Mouse (Mus musculus): ENCODE measurements around the gene Tmx2. TPM values are rescaled to one million over a fixed set of nuclear protein-coding genes. Genes with fewer than 3 reads are reported as not detected.

Tmx2 gene
- polyA plus RNA-seq, 1 experiment from 2014 or later, result 216 TPM

DNA sequence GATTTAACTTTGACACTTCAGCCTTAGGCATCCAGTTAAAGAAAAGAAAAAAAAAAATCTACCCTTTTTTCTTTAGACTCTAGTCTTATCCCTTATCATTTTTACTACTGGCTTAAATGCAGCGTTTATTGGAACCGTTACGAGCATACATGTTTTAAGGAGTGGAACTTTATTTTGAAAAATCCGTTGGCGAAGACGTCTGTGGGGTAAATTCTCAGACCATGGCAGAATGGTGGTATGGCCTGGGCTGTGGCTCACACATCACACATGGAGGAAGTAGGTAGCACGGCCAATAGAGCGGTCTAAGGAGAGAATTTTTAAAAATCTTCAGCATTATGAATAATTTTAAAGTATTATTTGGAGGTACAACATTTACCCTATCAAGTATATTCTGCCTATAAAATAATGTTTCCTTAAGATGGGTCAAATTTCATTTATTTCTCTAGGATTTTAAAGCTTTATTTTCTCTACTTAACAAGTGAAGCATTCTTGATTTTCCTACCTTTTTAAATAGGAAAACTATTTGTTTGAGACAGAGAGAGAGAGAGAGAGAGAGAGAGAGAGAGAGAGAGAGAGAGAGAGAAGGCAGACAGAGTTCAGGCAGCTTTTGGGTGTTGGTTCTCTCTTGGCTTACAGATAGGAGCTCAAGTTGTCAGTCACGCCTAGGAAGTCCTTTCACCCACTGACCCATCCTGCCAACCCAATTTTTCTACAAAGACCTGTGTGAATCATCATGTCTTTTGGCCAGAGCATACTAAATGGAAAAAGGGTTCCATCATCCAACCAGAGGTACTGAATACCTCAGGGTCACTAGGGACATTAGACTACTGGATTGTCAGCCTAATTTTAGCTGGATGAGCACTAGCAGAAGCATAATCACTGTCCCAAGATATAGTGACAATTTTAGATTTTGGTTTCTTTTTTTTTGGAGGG, 37.7 kb upstream of the Tmx2 start:
- 33% methylated on average over 9 of the region's 9 CpGs for WGBS
- Histone ChIP-seq H3K27me3 (ENCODE audit: insufficient read depth, low read length) (no peaks in the 10 kb centered on the region), H3K4me3 (ENCODE audit: low read length) (peak overlapping the region; percentile 97), H3K9me3 (ENCODE audit: low read length) (no peaks in the 10 kb centered on the region), H3K4me1 (ENCODE audit: insufficient read depth, low read length) (peaks cover 10% of the 10 kb centered on the region), H3K4me2 (replicated peaks; ENCODE audit: low read depth, low read length) (peak overlapping the region; percentile 83), H3K36me3 (ENCODE audit: insufficient read depth, low read length) (0 out of 2 replicates have a peak, but pooled peaks cover 5% of the 10 kb centered on the region), H3K9ac (replicated peaks; ENCODE audit: low read length) (peak overlapping the region; percentile 96), H3K27ac (ENCODE audit: low read length) (peak overlapping the region; percentile 97)
- no peak for ATAC-seq (ENCODE audit: low FRiP score, low TSS enrichment)

DNA sequence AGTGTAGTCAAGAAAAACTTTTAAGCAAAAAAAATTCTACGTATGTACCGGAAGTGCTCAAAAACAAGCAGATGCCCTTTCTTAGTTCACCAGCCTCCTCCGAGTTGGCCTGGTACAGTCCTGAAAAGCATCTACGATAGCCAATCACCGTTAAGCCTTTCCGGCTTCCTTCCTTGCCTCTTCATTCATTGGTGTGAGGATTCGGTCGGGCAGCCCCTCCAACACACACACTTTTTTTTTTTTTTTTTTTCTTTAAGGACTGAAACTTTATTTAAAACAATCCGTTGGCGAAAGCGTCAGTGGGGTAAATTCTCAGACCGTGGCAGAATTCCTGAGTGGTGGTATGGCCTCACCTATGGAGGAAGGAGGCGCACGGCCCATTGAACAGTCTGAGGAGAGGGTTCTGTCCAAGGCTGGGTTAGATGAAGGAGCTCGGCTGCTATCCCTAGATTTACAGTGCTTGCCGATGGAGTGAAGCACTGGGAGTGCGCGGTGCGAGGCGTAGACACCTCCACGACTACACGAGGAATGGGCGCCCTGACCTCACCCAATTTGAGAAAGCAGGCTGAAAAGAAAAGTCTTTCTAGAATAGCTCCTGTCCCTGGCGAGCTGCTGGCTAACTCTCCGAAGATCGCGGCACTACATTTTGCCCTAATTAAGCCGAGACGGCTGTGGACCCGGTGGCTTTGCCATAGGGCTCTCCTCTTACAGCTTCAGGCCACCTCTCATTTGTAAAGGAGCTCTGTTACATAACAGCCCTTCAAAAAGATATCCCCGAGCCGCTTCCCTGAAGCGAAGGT, 36.8 kb upstream of the Tmx2 start:
- Histone ChIP-seq H3K36me3 (ENCODE audit: insufficient read depth, low read length) (peaks cover under 1% of the 10 kb centered on the region; the same call in 1 of the 2 replicates), H3K4me2 (replicated peaks; ENCODE audit: low read depth, low read length) (peak overlapping the region; percentile 83), H3K27ac (ENCODE audit: low read length) (peak overlapping the region; percentile 97), H3K9me3 (ENCODE audit: low read length) (no peaks in the 10 kb centered on the region), H3K27me3 (ENCODE audit: insufficient read depth, low read length) (no peaks in the 10 kb centered on the region), H3K9ac (replicated peaks; ENCODE audit: low read length) (peak overlapping the region; percentile 96), H3K4me3 (ENCODE audit: low read length) (peak overlapping the region; percentile 97), H3K4me1 (ENCODE audit: insufficient read depth, low read length) (peaks cover 10% of the 10 kb centered on the region)
- ATAC-seq (ENCODE audit: low FRiP score, low TSS enrichment), result peak; percentile 96
- under 1% methylated on average over 33 of the region's 33 CpGs for WGBS

DNA sequence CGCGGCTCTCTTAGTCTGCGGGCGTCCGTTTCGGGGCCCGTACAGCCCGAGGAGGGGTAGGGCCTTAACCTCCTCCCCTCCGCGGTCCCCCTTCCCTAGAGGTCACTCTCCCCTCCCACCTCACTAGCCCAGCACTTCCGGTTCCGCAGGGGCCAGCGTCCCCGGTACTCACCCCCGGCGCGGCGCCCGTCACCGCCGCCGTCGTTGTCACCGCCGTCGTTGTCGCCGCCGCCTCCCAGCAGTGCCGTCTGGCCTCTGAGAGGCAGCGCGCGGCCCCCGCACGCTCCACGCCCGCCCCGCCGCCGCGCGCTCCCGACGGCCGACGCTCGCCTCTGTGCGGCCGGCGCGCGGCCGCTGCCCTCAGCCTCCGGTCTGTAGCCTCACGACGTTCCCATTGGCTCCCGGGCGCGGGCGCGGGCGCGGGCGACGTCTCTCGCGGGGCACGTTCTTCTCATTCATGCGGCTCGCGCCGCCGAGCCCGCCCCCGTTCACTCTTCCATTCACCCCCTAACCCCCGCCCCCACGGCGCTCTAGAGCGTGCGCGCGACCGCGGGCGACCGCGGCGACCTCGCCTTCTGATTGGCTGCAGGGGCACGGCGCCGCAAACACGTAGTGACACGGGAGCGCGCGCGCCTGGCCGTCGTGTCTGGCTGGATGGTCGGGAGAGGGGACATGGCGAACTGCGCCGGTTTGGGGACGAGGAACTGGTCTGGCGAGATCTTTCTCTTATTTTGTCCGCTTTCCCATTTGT, 36.0 kb upstream of the Tmx2 start, which contains the start of gene Zdhhc5:
Zdhhc5 (minus strand) TSS at position 370 of the 751 bp plus-strand sequence.
- peak within 1 kb of the TSS; percentile 97 for H3K4me3 ChIP-seq (ENCODE audit: low read length)
- no peaks in the 10 kb centered on the region for H3K27me3 ChIP-seq (ENCODE audit: insufficient read depth, low read length)
- H3K9me3 ChIP-seq (ENCODE audit: low read length), result no peaks in the 10 kb centered on the region
- H3K4me1 ChIP-seq (ENCODE audit: insufficient read depth, low read length), result peaks cover 10% of the 10 kb centered on the region
- H3K4me2 ChIP-seq (replicated peaks; ENCODE audit: low read depth, low read length), result peak within 1 kb of the TSS; percentile 83
- ATAC-seq (ENCODE audit: low FRiP score, low TSS enrichment), result peak; percentile 97
- peak within 1 kb of the TSS; percentile 97 for H3K27ac ChIP-seq (ENCODE audit: low read length)
- H3K36me3 ChIP-seq (ENCODE audit: insufficient read depth, low read length), result peaks cover 8% of the 10 kb centered on the region; the same call in 1 of the 2 replicates
- peak within 1 kb of the TSS; percentile 96 for H3K9ac ChIP-seq (replicated peaks; ENCODE audit: low read length)
- under 1% methylated on average over 73 of the region's 107 CpGs for WGBS

DNA sequence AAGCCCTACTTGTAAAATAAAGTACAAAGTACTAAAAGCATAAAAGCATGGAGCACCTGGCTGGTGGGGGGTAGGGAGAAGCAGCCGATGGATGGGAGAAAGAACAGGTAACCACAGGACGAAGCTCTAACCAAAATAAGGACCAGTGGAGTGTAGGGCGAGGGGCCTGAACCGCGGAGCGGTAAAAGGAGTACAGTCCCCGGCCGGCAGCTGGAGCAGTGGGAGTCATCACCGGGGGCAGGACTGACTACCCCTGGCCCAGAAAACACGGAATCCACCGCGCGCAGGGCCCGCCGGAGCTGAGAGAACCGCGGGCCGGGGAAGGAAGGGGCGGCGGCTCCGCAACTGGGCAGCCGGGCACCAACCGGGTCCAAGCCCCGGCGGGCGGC, 35.5 kb upstream of the Tmx2 start:
- H3K27ac ChIP-seq (ENCODE audit: low read length), result peak overlapping the region; percentile 97
- peak overlapping the region; percentile 96 for H3K9ac ChIP-seq (replicated peaks; ENCODE audit: low read length)
- no peaks in the 10 kb centered on the region for H3K27me3 ChIP-seq (ENCODE audit: insufficient read depth, low read length)
- ATAC-seq (ENCODE audit: low FRiP score, low TSS enrichment), result peak; percentile 28
- H3K4me2 ChIP-seq (replicated peaks; ENCODE audit: low read depth, low read length), result peak overlapping the region; percentile 63
- peaks cover 12% of the 10 kb centered on the region; the same call in 1 of the 2 replicates for H3K36me3 ChIP-seq (ENCODE audit: insufficient read depth, low read length)
- H3K4me3 ChIP-seq (ENCODE audit: low read length), result peak overlapping the region; percentile 97
- peaks cover 10% of the 10 kb centered on the region for H3K4me1 ChIP-seq (ENCODE audit: insufficient read depth, low read length)
- no peaks in the 10 kb centered on the region for H3K9me3 ChIP-seq (ENCODE audit: low read length)
- WGBS, result under 1% methylated on average over 22 of the region's 26 CpGs

DNA sequence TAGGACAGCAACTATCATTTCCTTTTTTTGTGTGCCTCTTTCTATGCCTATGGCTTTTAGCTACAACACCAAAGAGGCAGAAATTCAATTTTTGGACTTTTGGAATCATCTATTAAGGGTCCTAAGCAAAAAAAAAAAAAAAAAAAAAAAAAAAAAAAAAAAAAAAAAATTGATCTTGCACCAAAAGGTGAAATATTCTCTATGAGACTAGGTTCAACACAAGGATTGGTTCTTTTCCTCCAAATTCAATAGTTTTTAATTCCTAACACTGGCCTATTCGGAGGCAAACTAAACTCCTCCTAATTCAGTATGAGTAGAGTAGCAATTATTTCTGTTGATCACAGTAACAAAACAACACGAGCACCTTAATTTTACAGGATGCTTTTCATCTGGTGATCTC, 33.0 kb upstream of the Tmx2 start:
- 81% methylated on average over 2 of the region's 2 CpGs for WGBS
- peaks cover 18% of the 10 kb centered on the region; the same call in 1 of the 2 replicates for H3K36me3 ChIP-seq (ENCODE audit: insufficient read depth, low read length)
- H3K4me3 ChIP-seq (ENCODE audit: low read length), result no peak overlapping the region
- H3K27me3 ChIP-seq (ENCODE audit: insufficient read depth, low read length), result no peaks in the 10 kb centered on the region
- H3K27ac ChIP-seq (ENCODE audit: low read length), result no peak overlapping the region
- H3K4me1 ChIP-seq (ENCODE audit: insufficient read depth, low read length), result peaks cover 22% of the 10 kb centered on the region
- no peak overlapping the region for H3K4me2 ChIP-seq (replicated peaks; ENCODE audit: low read depth, low read length)
- H3K9ac ChIP-seq (replicated peaks; ENCODE audit: low read length), result no peak overlapping the region
- ATAC-seq (ENCODE audit: low FRiP score, low TSS enrichment), result no peak
- H3K9me3 ChIP-seq (ENCODE audit: low read length), result no peaks in the 10 kb centered on the region

DNA sequence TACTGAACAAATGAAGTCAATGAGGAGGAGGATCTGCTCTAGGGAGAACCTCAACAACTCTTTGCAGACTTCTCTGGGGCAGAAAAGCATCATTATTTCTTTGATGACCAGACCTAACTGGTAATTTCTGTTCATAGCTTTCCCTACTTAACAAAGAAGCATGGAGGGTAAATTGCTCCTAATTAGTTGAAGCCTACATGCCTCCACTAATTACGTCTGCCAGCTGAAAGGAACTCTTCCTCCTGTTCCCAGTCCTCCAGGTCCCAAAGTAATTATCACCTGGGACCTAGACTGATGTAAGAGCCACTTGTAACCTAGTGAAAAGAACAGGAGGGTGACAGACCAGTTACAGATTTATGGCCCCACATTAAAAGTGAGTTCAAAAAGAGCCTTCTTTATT, 28.6 kb upstream of the Tmx2 start:
- 59% methylated on average over 1 of the region's 1 CpGs for WGBS

DNA sequence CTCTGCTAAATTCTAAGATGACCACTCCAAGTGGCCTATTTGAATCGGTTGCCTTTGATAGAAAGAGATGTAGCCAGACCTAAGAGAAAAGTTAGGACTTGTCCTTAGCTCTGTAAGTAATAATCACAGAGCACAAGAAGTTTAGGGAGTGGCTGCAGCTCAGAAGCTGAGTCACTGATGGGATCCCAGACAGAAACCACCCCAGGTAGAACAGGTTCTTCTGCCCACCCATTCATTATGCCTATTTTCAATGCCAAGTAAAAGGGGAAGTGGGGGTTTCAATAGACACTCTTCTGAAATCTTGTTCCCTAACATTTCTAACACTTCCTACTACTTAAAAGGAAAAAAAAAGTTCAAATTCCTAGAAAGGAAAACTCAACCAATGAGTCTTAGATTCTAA, 26.4 kb upstream of the Tmx2 start:
- no peak overlapping the region for H3K4me2 ChIP-seq (replicated peaks; ENCODE audit: low read depth, low read length)
- no peak for ATAC-seq (ENCODE audit: low FRiP score, low TSS enrichment)
- 82% methylated on average over 1 of the region's 1 CpGs for WGBS
- no peaks in the 10 kb centered on the region for H3K9me3 ChIP-seq (ENCODE audit: low read length)
- no peak overlapping the region for H3K9ac ChIP-seq (replicated peaks; ENCODE audit: low read length)
- H3K4me3 ChIP-seq (ENCODE audit: low read length), result no peak overlapping the region
- H3K27me3 ChIP-seq (ENCODE audit: insufficient read depth, low read length), result no peaks in the 10 kb centered on the region
- peaks cover 26% of the 10 kb centered on the region; the same call in 1 of the 2 replicates for H3K36me3 ChIP-seq (ENCODE audit: insufficient read depth, low read length)
- peaks cover 18% of the 10 kb centered on the region for H3K4me1 ChIP-seq (ENCODE audit: insufficient read depth, low read length)
- no peak overlapping the region for H3K27ac ChIP-seq (ENCODE audit: low read length)

More for the DNA sequence above, 28.6 kb upstream of the Tmx2 start:
- Histone ChIP-seq H3K4me3 (ENCODE audit: low read length) (no peak overlapping the region), H3K27ac (ENCODE audit: low read length) (no peak overlapping the region), H3K4me2 (replicated peaks; ENCODE audit: low read depth, low read length) (no peak overlapping the region), H3K9ac (replicated peaks; ENCODE audit: low read length) (no peak overlapping the region), H3K36me3 (ENCODE audit: insufficient read depth, low read length) (peaks cover 24% of the 10 kb centered on the region; the same call in 1 of the 2 replicates), H3K27me3 (ENCODE audit: insufficient read depth, low read length) (no peaks in the 10 kb centered on the region), H3K4me1 (ENCODE audit: insufficient read depth, low read length) (peaks cover 18% of the 10 kb centered on the region), H3K9me3 (ENCODE audit: low read length) (no peaks in the 10 kb centered on the region)
- ATAC-seq (ENCODE audit: low FRiP score, low TSS enrichment), result no peak

DNA sequence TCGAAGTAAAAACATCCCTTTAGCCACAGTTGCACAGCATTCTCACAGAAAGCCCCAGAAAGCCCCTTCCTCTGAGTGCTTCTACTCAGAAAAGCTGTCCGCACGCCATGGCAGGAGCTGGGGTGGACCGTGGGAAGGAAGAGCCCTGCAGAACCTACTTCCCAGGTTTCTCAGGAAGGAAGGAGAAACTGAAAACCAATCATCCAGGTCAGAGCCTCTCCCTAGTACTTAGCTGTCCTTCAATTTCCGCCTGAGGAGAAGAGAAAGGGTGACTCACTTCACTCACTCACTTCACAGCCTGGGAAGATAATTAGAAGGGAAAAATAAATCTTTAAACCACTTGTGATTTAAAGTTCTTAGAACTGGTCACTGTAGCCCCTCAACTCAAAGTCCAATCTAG, 25.4 kb upstream of the Tmx2 start:
- peaks cover 18% of the 10 kb centered on the region for H3K4me1 ChIP-seq (ENCODE audit: insufficient read depth, low read length)
- ATAC-seq (ENCODE audit: low FRiP score, low TSS enrichment), result 0 out of 2 replicates have a peak, but pooled peaks have one; percentile 69
- no peak overlapping the region for H3K4me3 ChIP-seq (ENCODE audit: low read length)
- H3K4me2 ChIP-seq (replicated peaks; ENCODE audit: low read depth, low read length), result no peak overlapping the region
- 51% methylated on average over 5 of the region's 5 CpGs for WGBS
- H3K27me3 ChIP-seq (ENCODE audit: insufficient read depth, low read length), result no peaks in the 10 kb centered on the region
- H3K9ac ChIP-seq (replicated peaks; ENCODE audit: low read length), result no peak overlapping the region
- no peaks in the 10 kb centered on the region for H3K9me3 ChIP-seq (ENCODE audit: low read length)
- peak overlapping the region; percentile 40; the same call in 1 of the 2 replicates for H3K27ac ChIP-seq (ENCODE audit: low read length)
- peaks cover 22% of the 10 kb centered on the region; the same call in 1 of the 2 replicates for H3K36me3 ChIP-seq (ENCODE audit: insufficient read depth, low read length)

DNA sequence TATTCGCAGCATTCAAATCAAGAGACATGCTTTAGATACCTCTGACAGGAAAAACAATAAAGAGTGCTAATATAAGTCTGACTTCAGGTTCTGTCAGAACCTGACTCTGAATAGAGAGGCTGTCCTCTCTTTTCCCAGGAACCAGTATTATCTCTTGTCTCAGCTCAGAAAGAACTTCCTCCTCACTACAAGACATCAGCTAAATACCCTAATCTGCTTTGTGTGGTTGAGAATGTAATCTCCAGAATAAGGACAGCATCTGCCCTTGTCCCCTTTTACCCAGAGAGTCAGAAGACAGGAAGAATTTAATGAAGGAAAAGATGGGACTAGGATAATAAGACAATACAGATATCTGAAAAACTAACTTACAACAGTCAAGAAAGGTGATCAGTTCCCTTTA, 24.6 kb upstream of the Tmx2 start:
- 94% methylated on average over 1 of the region's 1 CpGs for WGBS
- Histone ChIP-seq H3K4me1 (ENCODE audit: insufficient read depth, low read length) (peaks cover 16% of the 10 kb centered on the region), H3K4me2 (replicated peaks; ENCODE audit: low read depth, low read length) (no peak overlapping the region), H3K4me3 (ENCODE audit: low read length) (no peak overlapping the region), H3K9me3 (ENCODE audit: low read length) (no peaks in the 10 kb centered on the region), H3K9ac (replicated peaks; ENCODE audit: low read length) (no peak overlapping the region), H3K27me3 (ENCODE audit: insufficient read depth, low read length) (no peaks in the 10 kb centered on the region), H3K27ac (ENCODE audit: low read length) (no peak overlapping the region), H3K36me3 (ENCODE audit: insufficient read depth, low read length) (peaks cover 25% of the 10 kb centered on the region)
- no peak for ATAC-seq (ENCODE audit: low FRiP score, low TSS enrichment)

Measured in kidney, embryonic 16.5 days (tissue).